Mouse (Mus musculus): Measurements from ENCODE around the gene Hgfac. TPM values are rescaled to one million over a fixed set of nuclear protein-coding genes. Genes with fewer than 3 reads are reported as not detected.

Gene Hgfac
- polyA plus RNA-seq, 1 experiment from 2014 or later, result 5.5 TPM

DNA sequence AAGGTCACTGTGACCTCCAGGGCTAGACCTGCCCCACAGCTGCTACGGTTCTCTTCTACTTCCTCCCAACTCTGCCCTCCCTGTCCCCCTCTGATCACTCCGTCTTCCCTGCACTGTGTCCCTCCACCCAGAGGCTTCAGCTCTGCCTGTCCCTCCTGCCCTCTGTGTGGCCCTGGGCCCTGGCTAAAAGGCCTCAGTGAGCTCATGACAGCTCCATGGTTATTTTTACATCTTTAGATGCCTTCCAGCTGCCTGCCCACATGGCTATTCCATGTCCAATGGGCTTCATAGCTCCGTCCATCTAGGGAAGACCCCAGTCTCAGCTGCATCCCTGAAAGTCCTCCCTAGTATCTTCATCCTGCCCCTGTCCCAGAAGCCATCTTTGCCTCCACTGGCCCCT lies 18.8 kb downstream of the Hgfac start:
- in situ Hi-C loops (cut with MboI; ENCODE audit: low pct_unique_long_range_greater_than_20kb), result no loop called here
- no peaks in the 10 kb centered on the region for H3K27me3 ChIP-seq
- DNase-seq (ENCODE audit: low read depth, low spot score) (no peak), ATAC-seq (no peak)
- no peak for TF ChIP-seq CTCF (IDR thresholded peaks at IDR 0.05)
- ChIA-PET POLR2A (no interaction called here), CTCF (interaction anchor here (1.4 kb wide), 1 partner anchor 9 kb away, joined by 3 read pairs; no protein-coding TSS in a partner anchor)

DNA sequence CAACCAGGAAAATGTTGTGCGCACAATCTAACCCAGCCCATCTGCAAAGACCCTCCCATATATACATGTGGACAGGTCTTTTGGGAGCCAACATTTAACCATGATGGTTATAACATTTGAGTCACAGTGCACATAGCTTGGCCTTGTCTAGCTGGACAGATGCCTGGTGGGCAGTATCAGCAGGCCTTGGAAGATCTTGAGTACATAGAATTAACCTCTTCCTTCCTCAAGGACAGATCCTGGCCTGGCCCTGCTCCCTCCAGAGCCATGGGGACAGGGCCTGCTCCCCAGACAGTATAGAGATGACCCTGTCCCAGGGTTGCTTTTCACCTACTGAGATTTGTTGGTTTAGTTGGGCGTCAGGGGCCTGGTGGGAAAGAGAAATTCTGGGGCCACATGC lies 28.5 kb downstream of the Hgfac start:
- ATAC-seq (no peak), DNase-seq (ENCODE audit: low read depth, low spot score) (no peak)
- in situ Hi-C loops (cut with MboI; ENCODE audit: low pct_unique_long_range_greater_than_20kb), result no loop called here
- H3K27me3 ChIP-seq, result no peaks in the 10 kb centered on the region
- ChIA-PET POLR2A (no interaction called here), CTCF (no interaction called here)
- TF ChIP-seq CTCF (IDR thresholded peaks at IDR 0.05), result no peak

DNA sequence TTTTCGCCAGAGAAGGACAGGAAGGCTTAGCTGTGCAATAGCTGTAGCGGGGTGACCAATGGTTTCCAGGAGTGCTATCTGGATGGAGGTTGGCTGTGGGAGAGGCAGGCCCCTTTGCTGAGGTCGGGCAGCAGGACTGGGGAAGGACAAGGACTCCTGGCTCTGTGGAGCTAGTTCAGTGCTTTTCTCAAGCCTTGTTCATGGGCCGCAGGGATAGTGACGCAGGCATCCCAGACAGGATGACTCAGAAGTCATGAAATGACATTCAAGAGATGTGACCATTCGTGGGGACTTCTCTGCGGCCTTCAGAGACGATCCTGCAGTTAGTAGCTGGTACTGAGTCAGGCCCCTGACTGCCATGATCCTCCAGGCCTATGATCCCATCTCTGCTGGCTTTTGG lies 29.0 kb downstream of the Hgfac start:
- DNase-seq (ENCODE audit: low read depth, low spot score) (no peak), ATAC-seq (no peak)
- no peaks in the 10 kb centered on the region for H3K27me3 ChIP-seq
- ChIA-PET POLR2A (no interaction called here), CTCF (interaction anchor here (4.0 kb wide), 1 partner anchor 19 kb away, joined by 18 read pairs; no protein-coding TSS in a partner anchor)
- in situ Hi-C loops (cut with MboI; ENCODE audit: low pct_unique_long_range_greater_than_20kb), result no loop called here
- no peak for TF ChIP-seq CTCF (IDR thresholded peaks at IDR 0.05)

DNA sequence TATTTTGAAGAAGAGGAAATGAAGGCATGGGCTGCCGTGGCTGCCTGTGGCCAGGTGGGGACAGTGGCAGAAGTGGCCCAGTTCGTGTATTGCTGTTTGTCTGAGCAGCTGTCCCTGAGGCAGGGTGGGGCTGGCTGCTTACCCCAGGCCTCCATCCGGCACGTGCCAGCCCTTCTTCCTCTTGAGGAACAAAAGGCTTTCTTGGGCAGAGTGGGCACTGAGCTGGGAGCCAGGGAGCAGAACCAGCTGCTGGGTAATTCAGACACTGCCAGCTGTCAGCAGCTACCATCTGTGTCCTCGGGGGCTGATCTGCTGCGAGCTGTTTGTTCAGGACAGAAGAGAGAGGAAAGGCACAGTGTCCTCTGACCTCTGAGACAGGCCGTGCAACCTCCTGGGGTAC lies 29.6 kb downstream of the Hgfac start:
- ATAC-seq, result no peak
- in situ Hi-C loops (cut with MboI; ENCODE audit: low pct_unique_long_range_greater_than_20kb), result no loop called here
- no peaks in the 10 kb centered on the region for H3K27me3 ChIP-seq
- ChIA-PET POLR2A (no interaction called here), CTCF (interaction anchor here (4.0 kb wide), 1 partner anchor 19 kb away, joined by 18 read pairs; no protein-coding TSS in a partner anchor)
- no peak for DNase-seq (ENCODE audit: low read depth, low spot score)
- no peak for TF ChIP-seq CTCF (IDR thresholded peaks at IDR 0.05)

DNA sequence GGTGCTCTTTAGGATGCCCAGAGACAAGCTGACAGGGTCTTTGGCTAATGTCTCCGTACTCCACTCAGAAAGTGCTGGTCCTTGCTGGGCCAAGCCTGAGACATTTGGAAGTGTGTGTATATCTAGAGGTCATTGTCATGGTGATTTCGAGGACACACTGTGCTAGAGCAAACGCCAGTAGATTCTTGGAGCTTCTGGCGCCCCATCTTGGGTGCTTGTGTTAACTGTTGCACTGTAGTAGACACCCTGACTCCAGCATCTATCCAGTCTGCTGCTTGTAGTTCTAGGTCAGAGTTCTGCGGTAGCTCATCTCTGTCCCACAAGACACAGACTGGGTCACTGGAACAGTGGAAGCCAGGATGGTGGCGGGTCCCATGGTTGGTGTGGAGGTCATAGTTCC lies 30.5 kb downstream of the Hgfac start:
- in situ Hi-C loops (cut with MboI; ENCODE audit: low pct_unique_long_range_greater_than_20kb), result no loop called here
- no peak for ATAC-seq
- POLR2A ChIA-PET, result interaction anchor here (0.9 kb wide), 1 partner anchor 20 kb away, joined by 3 read pairs; no protein-coding TSS in a partner anchor
- CTCF ChIA-PET, result interaction anchor here (4.0 kb wide), 1 partner anchor 18 kb away, joined by 18 read pairs; no protein-coding TSS in a partner anchor
- TF ChIP-seq CTCF (IDR thresholded peaks at IDR 0.05), result no peak
- no peaks in the 10 kb centered on the region for H3K27me3 ChIP-seq
- DNase-seq (ENCODE audit: low read depth, low spot score), result no peak

DNA sequence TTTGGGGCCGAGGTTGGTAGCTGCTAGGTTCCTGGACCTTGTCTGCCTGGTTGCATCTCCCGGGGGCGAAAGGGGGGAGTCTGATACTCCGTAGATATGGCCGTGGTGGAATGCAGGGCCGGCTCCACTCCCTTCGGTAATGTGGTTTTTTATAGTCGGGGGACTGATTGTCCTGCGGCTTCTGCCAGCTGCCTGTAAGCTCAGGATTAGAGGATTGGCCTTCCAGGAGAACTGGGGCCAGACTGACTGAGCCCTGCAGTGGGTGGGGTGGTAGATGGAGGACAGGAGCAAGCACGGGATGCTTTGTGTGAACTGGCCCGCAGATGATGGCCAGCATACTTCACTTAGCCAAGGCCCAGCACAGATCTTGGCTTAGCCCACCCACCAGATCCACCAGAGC lies 31.9 kb downstream of the Hgfac start:
- DNase-seq (ENCODE audit: low read depth, low spot score) (no peak), ATAC-seq (no peak)
- TF ChIP-seq CTCF (IDR thresholded peaks at IDR 0.05), result no peak
- H3K27me3 ChIP-seq, result no peaks in the 10 kb centered on the region
- in situ Hi-C loops (cut with MboI; ENCODE audit: low pct_unique_long_range_greater_than_20kb), result no loop called here
- CTCF ChIA-PET, result interaction anchor here (1.2 to 4.0 kb wide), 3 partner anchors 14 to 17 kb away, joined by 3 to 18 read pairs (median 5); partner anchors contain the start of gene Dok7
- POLR2A ChIA-PET, result interaction anchor here (1.0 kb wide), 1 partner anchor 39 kb away, joined by 3 read pairs; no protein-coding TSS in a partner anchor

DNA sequence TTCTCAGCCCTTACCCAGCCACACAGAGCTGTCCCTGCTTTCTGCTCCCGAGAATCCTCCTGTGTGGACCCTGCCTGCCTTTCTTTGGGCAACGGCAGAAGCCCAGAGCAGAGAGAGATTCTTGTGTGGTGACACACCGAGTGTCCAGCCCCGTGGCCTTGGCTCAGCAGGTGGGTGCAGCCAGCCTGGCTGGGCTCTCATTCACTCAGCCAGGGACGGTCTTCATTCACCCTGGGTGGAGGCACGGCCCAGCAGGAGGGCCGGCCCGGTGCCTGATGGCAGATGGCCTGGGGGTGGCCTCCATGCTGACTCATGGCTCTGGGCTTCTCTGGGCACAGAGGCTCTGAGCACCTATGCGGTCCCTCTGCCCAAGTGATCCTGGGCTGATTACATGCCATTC lies 32.7 kb downstream of the Hgfac start:
- CTCF ChIA-PET, result interaction anchor here (1.2 to 4.0 kb wide), 2 partner anchors 15 to 16 kb away, joined by 5 to 18 read pairs; no protein-coding TSS in a partner anchor
- ATAC-seq (peak; percentile 91), DNase-seq (ENCODE audit: low read depth, low spot score) (peak; percentile 79)
- POLR2A ChIA-PET, result interaction anchor here (1.0 kb wide), 1 partner anchor 40 kb away, joined by 3 read pairs; no protein-coding TSS in a partner anchor
- H3K27me3 ChIP-seq, result no peaks in the 10 kb centered on the region
- no peak for TF ChIP-seq CTCF (IDR thresholded peaks at IDR 0.05)
- in situ Hi-C loops (cut with MboI; ENCODE audit: low pct_unique_long_range_greater_than_20kb), result no loop called here

DNA sequence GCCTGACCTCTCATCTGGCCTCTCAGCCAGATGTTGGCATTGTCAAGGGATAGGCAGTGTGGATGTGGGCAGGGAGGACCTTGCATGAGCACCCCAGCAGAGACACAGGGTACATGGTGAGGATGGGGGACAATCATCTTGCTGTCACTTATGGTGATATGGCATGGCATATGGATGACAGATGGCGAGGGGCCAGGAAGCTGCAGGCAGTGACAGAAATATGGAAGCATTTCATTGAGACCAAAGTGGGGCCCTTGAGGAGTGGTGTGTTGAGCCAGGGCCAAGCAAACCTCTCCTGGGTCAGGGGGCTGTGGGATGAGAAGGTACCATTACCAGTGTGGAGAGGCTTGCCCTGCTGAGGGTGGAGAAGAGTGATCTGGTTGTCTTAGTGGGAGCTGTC lies 35.1 kb downstream of the Hgfac start:
- H3K27me3 ChIP-seq, result no peaks in the 10 kb centered on the region
- no peak for DNase-seq (ENCODE audit: low read depth, low spot score)
- no peak for ATAC-seq
- in situ Hi-C loops (cut with MboI; ENCODE audit: low pct_unique_long_range_greater_than_20kb), result no loop called here
- TF ChIP-seq CTCF (IDR thresholded peaks at IDR 0.05), result no peak
- ChIA-PET POLR2A (no interaction called here), CTCF (interaction anchor here (1.2 to 1.4 kb wide), 2 partner anchors 10 to 24 kb away, joined by 3 to 4 read pairs; no protein-coding TSS in a partner anchor)

DNA sequence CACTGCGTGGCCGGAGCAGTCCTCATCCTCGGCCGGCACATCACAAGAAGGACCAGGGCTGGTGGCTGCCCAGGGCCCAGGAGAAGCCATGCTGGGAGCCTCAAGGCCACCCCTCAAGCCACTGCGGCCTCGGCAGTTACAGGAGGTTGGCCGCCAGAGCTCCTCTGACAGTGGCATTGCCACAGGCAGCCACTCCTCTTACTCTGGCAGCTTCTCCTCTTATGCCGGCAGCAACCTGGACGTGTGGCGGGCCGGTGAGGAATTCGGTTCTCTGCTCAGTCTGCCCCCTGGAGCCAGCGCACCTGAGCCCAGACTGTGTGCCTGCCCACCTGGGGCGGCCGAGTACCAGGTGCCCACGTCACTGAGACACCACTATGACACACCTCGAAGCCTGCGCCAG lies 37.8 kb downstream of the Hgfac start:
- ChIA-PET CTCF (interaction anchor here (1.6 kb wide), 1 partner anchor 10 kb away, joined by 8 read pairs; no protein-coding TSS in a partner anchor), POLR2A (interaction anchor here (0.6 kb wide), 1 partner anchor 140 kb away, joined by 5 read pairs; no protein-coding TSS in a partner anchor)
- ATAC-seq (no peak), DNase-seq (ENCODE audit: low read depth, low spot score) (no peak)
- no peak for TF ChIP-seq CTCF (IDR thresholded peaks at IDR 0.05)
- in situ Hi-C loops (cut with MboI; ENCODE audit: low pct_unique_long_range_greater_than_20kb), result no loop called here
- no peaks in the 10 kb centered on the region for H3K27me3 ChIP-seq

DNA sequence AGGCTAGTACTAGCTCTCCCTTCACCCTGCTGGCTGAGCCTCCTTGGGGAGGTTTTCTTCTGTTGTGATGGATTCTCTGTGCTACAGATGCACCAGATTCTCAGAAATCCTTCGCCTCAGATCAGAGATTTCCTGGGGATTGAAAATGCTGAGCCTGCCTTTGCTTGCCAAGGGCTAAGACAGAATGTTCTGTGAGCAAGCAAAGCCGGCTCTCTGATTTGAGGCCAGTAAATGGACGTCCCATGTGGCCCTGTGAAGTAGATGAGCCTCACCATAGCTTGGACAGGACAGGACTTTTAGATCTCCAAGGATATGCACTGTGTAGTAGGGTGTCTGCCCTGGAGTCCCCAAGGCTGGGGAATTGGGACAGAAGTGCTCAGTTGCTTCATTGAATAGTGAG lies 43.6 kb downstream of the Hgfac start:
- ChIA-PET POLR2A (no interaction called here), CTCF (interaction anchor here (1.2 to 1.6 kb wide), 2 partner anchors 20 to 53 kb away, joined by 3 read pairs; no protein-coding TSS in a partner anchor)
- no peak for TF ChIP-seq CTCF (IDR thresholded peaks at IDR 0.05)
- no peaks in the 10 kb centered on the region for H3K27me3 ChIP-seq
- ATAC-seq (no peak), DNase-seq (ENCODE audit: low read depth, low spot score) (no peak)
- in situ Hi-C loops (cut with MboI; ENCODE audit: low pct_unique_long_range_greater_than_20kb), result no loop called here

DNA sequence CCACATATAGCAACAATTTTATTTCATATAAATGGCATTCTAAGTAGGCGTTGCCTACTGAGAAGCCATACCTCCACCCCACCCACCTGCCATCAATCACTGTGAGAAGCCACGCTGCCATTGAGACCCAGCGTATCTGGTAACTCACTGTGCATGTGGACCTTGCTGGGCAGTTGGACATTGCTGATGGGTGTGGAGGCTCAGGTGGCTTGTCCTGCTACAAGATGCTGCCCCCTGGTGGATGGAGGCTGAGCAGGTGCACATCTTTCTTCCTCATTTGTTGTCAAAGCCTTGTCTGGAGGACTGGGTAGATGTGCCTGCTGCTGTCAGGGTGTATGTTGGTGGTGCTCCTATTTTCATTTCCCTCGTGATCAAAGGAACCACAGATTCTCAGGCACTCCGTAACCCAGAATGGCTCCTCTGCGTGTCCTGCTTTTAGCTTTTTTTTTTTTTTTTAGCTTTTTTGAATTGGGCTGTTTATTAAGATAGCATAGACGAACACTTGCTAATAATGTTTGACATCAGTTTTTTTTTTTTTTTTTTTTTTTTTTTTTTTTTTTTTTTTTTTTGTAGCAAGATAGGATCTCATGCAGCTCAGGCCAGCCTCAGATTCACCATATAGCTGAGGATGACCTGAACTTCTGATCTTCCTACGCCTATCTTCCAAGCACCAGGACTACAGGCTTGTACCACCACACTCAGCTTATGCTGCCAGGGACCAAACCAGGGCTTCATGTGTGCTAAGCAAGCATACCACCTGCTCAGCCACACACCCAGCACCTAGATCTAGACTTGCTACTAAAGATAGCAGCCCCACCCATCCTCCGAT lies 47.7 kb downstream of the Hgfac start:
- H3K27me3 ChIP-seq, result no peaks in the 10 kb centered on the region
- in situ Hi-C loops (cut with MboI; ENCODE audit: low pct_unique_long_range_greater_than_20kb), result no loop called here
- CTCF ChIA-PET, result interaction anchor here (0.7 to 3.7 kb wide), 11 partner anchors 10 to 170 kb away, joined by 3 to 25 read pairs (median 6); no protein-coding TSS in a partner anchor
- no peak for TF ChIP-seq CTCF (IDR thresholded peaks at IDR 0.05)
- ATAC-seq, result peak; percentile 31
- POLR2A ChIA-PET, result no interaction called here
- no peak for DNase-seq (ENCODE audit: low read depth, low spot score)
